Mouse (Mus musculus) neural tube, embryonic 12.5 days (tissue): Measurements from ENCODE around the gene Plcg2. TPM values are rescaled to one million over a fixed set of nuclear protein-coding genes. Genes with fewer than 3 reads are reported as not detected.

Experiments used
- ATAC-seq: fragments of 200-750 bp; cut with Nextera tagmentation; 2 replicates; pipeline ENCODE4 v1.8.0; 2017; ENCODE audit warnings: low read depth, mild to moderate bottlenecking, moderate TSS enrichment, moderate library complexity; ENCODE audit not compliant: low FRiP score
- H3K27ac ChIP-seq: fragments of 300-500 bp; sonication (generic); 2 replicates; pipeline ENCODE4 v1.5.1; 2016
- H3K27me3 ChIP-seq: fragments of 300-500 bp; sonication (generic); replicated peaks from 2 replicates; pipeline ENCODE4 v1.6.1; 2016; ENCODE audit warnings: mild to moderate bottlenecking
- H3K36me3 ChIP-seq: fragments of 300-500 bp; sonication (generic); 2 replicates; pipeline ENCODE4 v1.6.1; 2016; ENCODE audit warnings: mild to moderate bottlenecking
- H3K4me1 ChIP-seq: fragments of 300-500 bp; sonication (generic); 2 replicates; pipeline ENCODE4 v1.6.1; 2016
- H3K4me2 ChIP-seq: fragments of 300-500 bp; sonication (generic); replicated peaks from 2 replicates; pipeline ENCODE4 v1.6.1; 2016; ENCODE audit warnings: mild to moderate bottlenecking
- H3K4me3 ChIP-seq: fragments of 300-500 bp; sonication (generic); 2 replicates; pipeline ENCODE4 v1.5.1; 2016
- H3K9ac ChIP-seq: fragments of 300-500 bp; sonication (generic); 2 replicates; pipeline ENCODE4 v1.6.1; 2016; ENCODE audit warnings: mild to moderate bottlenecking
- H3K9me3 ChIP-seq: fragments of 300-500 bp; sonication (generic); 2 replicates; pipeline ENCODE4 v1.6.1; 2016; ENCODE audit warnings: mild to moderate bottlenecking
- WGBS: fragments of 180-500 bp; shearing (Covaris S2); methylation state at CpG from one replicate; pipeline ENCODE4 v1.1.7; 2016; 5-methylcytosine and 5-hydroxymethylcytosine counted together
- polyA plus RNA-seq: library from polyadenylated mRNA; unstranded; fragments of >200 nt; fragmentation: Nextera tagmentation; extraction: Ambion mirVana; gene quantifications from 2 replicates; pipeline ENCODE4 v1.2.1, GENCODE M21; 2016

Gene Plcg2
- polyA plus RNA-seq, 1 experiment from 2014 or later: 2.2 TPM

GRCm38 (mm10) chr8:117610506-117610905 is 112.4 kb downstream of the Plcg2 start:
- Histone ChIP-seq H3K36me3 (no peaks in the 10 kb centered on the region), H3K27me3 (no peaks in the 10 kb centered on the region), H3K4me2 (no peak overlapping the region), H3K4me3 (no peak overlapping the region), H3K4me1 (no peaks in the 10 kb centered on the region), H3K9ac (no peak overlapping the region), H3K27ac (no peak overlapping the region), H3K9me3 (peaks cover 6% of the 10 kb centered on the region; the same call in 1 of the 2 replicates)
- ATAC-seq: no peak
- 93% methylated on average over 10 of the region's 10 CpGs for WGBS

GRCm38 (mm10) chr8:117612861-117613260 is 114.8 kb downstream of the Plcg2 start:
- Histone ChIP-seq H3K27me3 (no peaks in the 10 kb centered on the region), H3K4me1 (no peaks in the 10 kb centered on the region), H3K4me2 (no peak overlapping the region), H3K4me3 (no peak overlapping the region), H3K9ac (no peak overlapping the region), H3K36me3 (no peaks in the 10 kb centered on the region), H3K27ac (no peak overlapping the region), H3K9me3 (peaks cover 14% of the 10 kb centered on the region; the same call in 1 of the 2 replicates)
- 77% methylated on average over 12 of the region's 12 CpGs for whole genome bisulfite sequencing
- ATAC-seq: no peak

GRCm38 (mm10) chr8:117626040-117626838 is 128.1 kb downstream of the Plcg2 start:
- WGBS: 75% methylated on average over 14 of the region's 14 CpGs
- H3K4me1 ChIP-seq: no peaks in the 10 kb centered on the region
- ATAC-seq: peak; percentile 33; the same call in 1 of the 2 replicates

GRCm38 (mm10) chr8:117627096-117627495 is 129.0 kb downstream of the Plcg2 start:
- Histone ChIP-seq H3K27me3 (no peaks in the 10 kb centered on the region), H3K27ac (no peak overlapping the region), H3K9ac (no peak overlapping the region), H3K4me3 (no peak overlapping the region), H3K4me1 (no peaks in the 10 kb centered on the region), H3K36me3 (no peaks in the 10 kb centered on the region), H3K9me3 (no peaks in the 10 kb centered on the region), H3K4me2 (no peak overlapping the region)
- WGBS: 80% methylated on average over 9 of the region's 9 CpGs
- ATAC-seq: no peak

More at GRCm38 (mm10) chr8:117626040-117626838, 128.1 kb downstream of the Plcg2 start:
- Histone ChIP-seq H3K27ac (no peak overlapping the region), H3K4me2 (no peak overlapping the region), H3K36me3 (no peaks in the 10 kb centered on the region), H3K27me3 (no peaks in the 10 kb centered on the region), H3K9ac (no peak overlapping the region), H3K9me3 (no peaks in the 10 kb centered on the region), H3K4me3 (no peak overlapping the region)

- Histone ChIP-seq H3K4me1 (no peaks in the 10 kb centered on the region), H3K36me3 (no peaks in the 10 kb centered on the region), H3K27me3 (no peaks in the 10 kb centered on the region), H3K4me2 (no peak overlapping the region), H3K4me3 (no peak overlapping the region), H3K9me3 (peaks cover 4% of the 10 kb centered on the region; the same call in 1 of the 2 replicates), H3K27ac (no peak overlapping the region), H3K9ac (no peak overlapping the region)
- ATAC-seq: no peak
- whole genome bisulfite sequencing: 85% methylated on average over 5 of the region's 5 CpGs
These were observed 134.4 kb downstream of the Plcg2 start for GRCm38 (mm10) chr8:117632532-117632931.

GRCm38 (mm10) chr8:117634406-117634805 is 136.3 kb downstream of the Plcg2 start:
- Histone ChIP-seq H3K4me1 (no peaks in the 10 kb centered on the region), H3K9ac (no peak overlapping the region), H3K4me3 (no peak overlapping the region), H3K27ac (no peak overlapping the region), H3K4me2 (no peak overlapping the region), H3K27me3 (no peaks in the 10 kb centered on the region), H3K36me3 (no peaks in the 10 kb centered on the region), H3K9me3 (peaks cover 4% of the 10 kb centered on the region; the same call in 1 of the 2 replicates)
- 85% methylated on average over 7 of the region's 7 CpGs for WGBS
- ATAC-seq: no peak

GRCm38 (mm10) chr8:117637462-117637861 is 139.4 kb downstream of the Plcg2 start:
- no peak overlapping the region for H3K27ac ChIP-seq
- no peak overlapping the region for H3K4me2 ChIP-seq
- ATAC-seq: no peak
- H3K27me3 ChIP-seq: no peaks in the 10 kb centered on the region
- H3K4me3 ChIP-seq: no peak overlapping the region
- WGBS: 67% methylated on average over 3 of the region's 3 CpGs
- H3K4me1 ChIP-seq: no peaks in the 10 kb centered on the region
- no peak overlapping the region for H3K9ac ChIP-seq
- peaks cover 4% of the 10 kb centered on the region; the same call in 1 of the 2 replicates for H3K9me3 ChIP-seq
- no peaks in the 10 kb centered on the region for H3K36me3 ChIP-seq

GRCm38 (mm10) chr8:117639631-117640030 is 141.5 kb downstream of the Plcg2 start:
- Histone ChIP-seq H3K27ac (no peak overlapping the region), H3K27me3 (no peaks in the 10 kb centered on the region), H3K4me1 (no peaks in the 10 kb centered on the region), H3K4me3 (no peak overlapping the region), H3K4me2 (no peak overlapping the region), H3K9me3 (peaks cover 4% of the 10 kb centered on the region; the same call in 1 of the 2 replicates), H3K36me3 (no peaks in the 10 kb centered on the region), H3K9ac (no peak overlapping the region)
- 92% methylated on average over 9 of the region's 9 CpGs for WGBS
- no peak for ATAC-seq

GRCm38 (mm10) chr8:117645486-117645885 is 147.4 kb downstream of the Plcg2 start:
- Histone ChIP-seq H3K27ac (no peak overlapping the region), H3K9me3 (no peaks in the 10 kb centered on the region; the same call in 1 of the 2 replicates), H3K36me3 (no peaks in the 10 kb centered on the region), H3K4me3 (no peak overlapping the region), H3K4me2 (no peak overlapping the region), H3K4me1 (no peaks in the 10 kb centered on the region), H3K27me3 (no peaks in the 10 kb centered on the region), H3K9ac (no peak overlapping the region)
- ATAC-seq: no peak
- 69% methylated on average over 5 of the region's 5 CpGs for WGBS

DNA sequence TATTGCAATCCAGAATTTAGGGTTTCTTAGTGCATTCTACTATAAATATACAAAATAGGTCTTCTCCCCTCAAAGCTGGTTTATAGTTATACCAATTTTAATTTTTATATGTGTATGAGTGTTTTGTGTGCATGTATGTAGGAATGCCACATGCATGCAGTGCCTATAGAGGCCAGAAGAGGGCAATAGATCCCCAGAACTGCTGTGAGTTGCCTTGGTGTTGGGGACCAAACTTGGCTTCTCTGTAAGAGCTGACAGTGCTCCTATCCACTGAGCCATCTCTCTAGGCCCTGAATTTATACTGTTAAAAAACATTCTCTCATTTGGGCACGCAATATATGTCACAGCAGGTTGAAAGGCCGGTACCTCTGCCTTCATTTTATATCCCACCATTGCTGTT is 147.9 kb downstream of the Plcg2 start:
- Histone ChIP-seq H3K9ac (no peak overlapping the region), H3K4me3 (no peak overlapping the region), H3K27me3 (no peaks in the 10 kb centered on the region), H3K4me2 (no peak overlapping the region), H3K9me3 (no peaks in the 10 kb centered on the region; the same call in 1 of the 2 replicates), H3K36me3 (no peaks in the 10 kb centered on the region), H3K27ac (no peak overlapping the region), H3K4me1 (no peaks in the 10 kb centered on the region)
- 53% methylated on average over 2 of the region's 2 CpGs for WGBS
- no peak for ATAC-seq

DNA sequence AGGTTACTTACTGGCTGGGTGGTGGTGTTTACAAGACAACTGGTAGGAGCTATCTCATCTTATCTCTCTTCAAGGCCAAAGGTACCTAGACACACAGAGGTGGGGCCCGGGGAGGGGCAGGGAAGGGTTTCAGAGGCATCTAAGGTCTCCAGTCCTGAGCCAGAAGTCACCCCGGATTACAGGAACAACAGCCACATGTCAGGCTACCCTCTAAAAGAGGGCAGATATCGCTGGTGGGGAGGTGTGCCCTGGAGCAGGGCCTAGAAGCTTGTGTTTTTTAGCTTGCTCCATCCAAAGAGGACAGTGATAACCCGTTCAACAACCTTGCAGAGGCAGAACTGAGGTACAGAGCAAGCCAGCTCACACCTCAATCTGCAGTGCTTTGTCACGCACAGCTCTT is 148.3 kb downstream of the Plcg2 start:
- Histone ChIP-seq H3K4me3 (no peak overlapping the region), H3K4me2 (no peak overlapping the region), H3K4me1 (no peaks in the 10 kb centered on the region), H3K9ac (no peak overlapping the region), H3K27me3 (no peaks in the 10 kb centered on the region), H3K36me3 (no peaks in the 10 kb centered on the region), H3K9me3 (no peaks in the 10 kb centered on the region; the same call in 1 of the 2 replicates), H3K27ac (no peak overlapping the region)
- WGBS: 75% methylated on average over 5 of the region's 5 CpGs
- ATAC-seq: no peak

DNA sequence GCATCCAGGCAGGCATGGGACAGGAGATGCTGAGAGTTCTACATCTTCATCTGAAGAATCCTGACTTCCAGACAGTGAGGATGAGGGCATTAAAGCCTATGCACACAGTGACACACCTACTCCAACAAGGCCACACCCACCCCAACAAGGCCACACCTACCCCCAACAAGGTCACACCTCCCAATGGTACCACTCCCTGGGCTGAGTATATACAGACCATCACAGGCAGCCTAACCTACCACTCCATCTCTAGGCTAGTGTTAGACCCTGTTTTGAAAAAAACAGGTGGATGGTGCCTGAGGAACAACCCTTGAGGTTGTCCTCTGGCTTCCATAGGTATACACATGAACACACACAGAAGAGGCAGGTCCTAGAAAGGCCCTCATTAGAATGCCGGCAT is 154.2 kb downstream of the Plcg2 start:
- Histone ChIP-seq H3K36me3 (no peaks in the 10 kb centered on the region), H3K4me1 (no peaks in the 10 kb centered on the region), H3K27ac (no peak overlapping the region), H3K27me3 (no peaks in the 10 kb centered on the region), H3K9ac (no peak overlapping the region), H3K4me3 (no peak overlapping the region), H3K4me2 (no peak overlapping the region), H3K9me3 (no peaks in the 10 kb centered on the region; the same call in 1 of the 2 replicates)
- WGBS: 97% methylated on average over 1 of the region's 1 CpGs
- ATAC-seq: no peak

- no peaks in the 10 kb centered on the region for H3K9me3 ChIP-seq
- H3K36me3 ChIP-seq: no peaks in the 10 kb centered on the region
- no peak overlapping the region for H3K4me3 ChIP-seq
- ATAC-seq: no peak
- 79% methylated on average over 7 of the region's 7 CpGs for WGBS
- H3K4me2 ChIP-seq: no peak overlapping the region
- H3K27me3 ChIP-seq: no peaks in the 10 kb centered on the region
- H3K9ac ChIP-seq: no peak overlapping the region
- peaks cover 12% of the 10 kb centered on the region; the same call in 1 of the 2 replicates for H3K4me1 ChIP-seq
- no peak overlapping the region for H3K27ac ChIP-seq
These were observed 160.9 kb downstream of the Plcg2 start for GRCm38 (mm10) chr8:117658990-117659389.
